Mouse (Mus musculus) MEL (cell line): Measurements from ENCODE around the gene Racgap1. TPM values are rescaled to one million over a fixed set of nuclear protein-coding genes. Genes with fewer than 3 reads are reported as not detected.

ENCODE experiments used
- DNase-seq: peaks from one replicate; pipeline ENCODE4 v3.0.0; 2011; ENCODE audit warnings: low read depth, low spot score
- H3K27ac ChIP-seq: 2 replicates; pipeline ENCODE4 v1.5.1; 2012; ENCODE audit warnings: low read depth, mild to moderate bottlenecking, control low read depth, low read length, moderate library complexity; ENCODE audit not compliant: control insufficient read depth
- H3K27me3 ChIP-seq, 2 experiments: fragments of 150-350 bp in 1 of 2; sonication (generic) in 1 of 2; 2 replicates each; pipeline ENCODE4 v1.6.1; 2012; ENCODE audit warnings: low read length in 2 of 2, mild to moderate bottlenecking in 2 of 2, improper control_type of control experiment in 1 of 2, moderate library complexity in 1 of 2; ENCODE audit not compliant: insufficient read depth in 2 of 2, control insufficient read depth in 1 of 2
- H3K36me3 ChIP-seq, 2 experiments: 2 replicates each; pipeline ENCODE4 v1.6.1; 2012 to 2014; ENCODE audit warnings: low read length in 2 of 2, improper control_type of control experiment in 1 of 2, inconsistent platforms in 1 of 2, mild to moderate bottlenecking in 1 of 2; ENCODE audit not compliant: insufficient read depth in 2 of 2, control insufficient read depth in 1 of 2
- H3K4me1 ChIP-seq, 2 experiments: fragments of 150-350 bp in 1 of 2; sonication (generic) in 1 of 2; 2 replicates each; pipeline ENCODE4 v1.6.1; 2012; ENCODE audit warnings: low read length in 2 of 2, improper control_type of control experiment in 1 of 2, mild to moderate bottlenecking in 1 of 2; ENCODE audit not compliant: insufficient read depth in 2 of 2, control insufficient read depth in 1 of 2
- H3K4me3 ChIP-seq, 2 experiments: fragments of 150-350 bp in 1 of 2; sonication (generic) in 1 of 2; 2 replicates each; pipeline ENCODE4 v1.5.1; 2012; ENCODE audit warnings: low read depth in 2 of 2, low read length in 2 of 2, mild to moderate bottlenecking in 2 of 2, moderate library complexity in 2 of 2, control low read depth in 1 of 2, improper control_type of control experiment in 1 of 2; ENCODE audit not compliant: control insufficient read depth in 1 of 2, insufficient read depth in 1 of 2
- H3K79me2 ChIP-seq: 2 replicates; pipeline ENCODE4 v1.6.1; 2012; ENCODE audit warnings: mild to moderate bottlenecking, low read length, moderate library complexity; ENCODE audit not compliant: control insufficient read depth, poor library complexity, insufficient read depth
- H3K9ac ChIP-seq: 2 replicates; pipeline ENCODE4 v1.6.1; 2012; ENCODE audit warnings: low read depth, mild to moderate bottlenecking, control low read depth, low read length, moderate library complexity; ENCODE audit not compliant: control insufficient read depth, poor library complexity, severe bottlenecking
- H3K9me3 ChIP-seq: fragments of 150-350 bp; sonication (generic); replicated peaks from 2 replicates; pipeline ENCODE4 v1.6.1; 2012; ENCODE audit warnings: mild to moderate bottlenecking, low read length, improper control_type of control experiment, moderate library complexity; ENCODE audit not compliant: insufficient read depth
- CHD2 ChIP-seq: IDR thresholded peaks from 2 replicates; pipeline ENCODE4 v1.6.1; 2011; ENCODE audit warnings: low read length, improper control_type of control experiment
- CTCF ChIP-seq, 3 experiments: IDR thresholded peaks in 2 of 3; conservative IDR thresholded peaks in 1 of 3; 2 replicates each; pipeline ENCODE4 v1.5.1; 2011 to 2012; ENCODE audit warnings: low read length in 3 of 3, low read depth in 2 of 3, mild to moderate bottlenecking in 2 of 3, improper control_type of control experiment in 1 of 3, inconsistent platforms in 1 of 3, mixed read lengths in 1 of 3, moderate library complexity in 1 of 3; ENCODE audit not compliant: control insufficient read depth in 1 of 3, insufficient read depth in 1 of 3, poor library complexity in 1 of 3, severe bottlenecking in 1 of 3
- E2F4 ChIP-seq: IDR thresholded peaks from 2 replicates; pipeline ENCODE4 v1.6.1; 2011; ENCODE audit warnings: low read depth, low read length, improper control_type of control experiment, borderline replicate concordance
- ELF1 ChIP-seq: IDR thresholded peaks from 2 replicates; pipeline ENCODE4 v1.6.1; 2014; ENCODE audit warnings: low read depth, mild to moderate bottlenecking, inconsistent platforms, low read length, improper control_type of control experiment, moderate library complexity
- EP300 ChIP-seq, 2 experiments: IDR thresholded peaks; 2 replicates each; pipeline ENCODE4 v1.6.1; 2011; ENCODE audit warnings: improper control_type of control experiment in 2 of 2, low read length in 2 of 2, low read depth in 1 of 2, mild to moderate bottlenecking in 1 of 2
- GATA1 ChIP-seq: IDR thresholded peaks from 2 replicates; pipeline ENCODE4 v1.6.1; 2011; ENCODE audit warnings: low read depth, low read length, improper control_type of control experiment
- HCFC1 ChIP-seq: IDR thresholded peaks from 2 replicates; pipeline ENCODE4 v1.6.1; 2012; ENCODE audit warnings: low read depth, mild to moderate bottlenecking, inconsistent platforms, low read length, improper control_type of control experiment, moderate library complexity
- KAT2A ChIP-seq: conservative IDR thresholded peaks from 2 replicates; pipeline ENCODE4 v1.6.1; 2012; ENCODE audit warnings: low read depth, low read length, improper control_type of control experiment, inconsistent platforms
- MAFK ChIP-seq: IDR thresholded peaks from 2 replicates; pipeline ENCODE4 v1.6.1; 2011; ENCODE audit warnings: low read depth, mild to moderate bottlenecking, low read length, improper control_type of control experiment, borderline replicate concordance
- MAX ChIP-seq: IDR thresholded peaks from 2 replicates; pipeline ENCODE4 v1.6.1; 2011; ENCODE audit warnings: low read length, improper control_type of control experiment
- MAZ ChIP-seq: IDR thresholded peaks from 2 replicates; pipeline ENCODE4 v1.6.1; 2012; ENCODE audit warnings: low read depth, mild to moderate bottlenecking, inconsistent platforms, low read length, improper control_type of control experiment
- MXI1 ChIP-seq: IDR thresholded peaks from 2 replicates; pipeline ENCODE4 v1.6.1; 2011; ENCODE audit warnings: mild to moderate bottlenecking, low read depth, low read length, improper control_type of control experiment
- MYB ChIP-seq: IDR thresholded peaks from 2 replicates; pipeline ENCODE4 v1.6.1; 2011; ENCODE audit warnings: mild to moderate bottlenecking, low read depth, low read length, improper control_type of control experiment
- MYC ChIP-seq: IDR thresholded peaks from 2 replicates; pipeline ENCODE4 v1.6.1; 2011; ENCODE audit warnings: low read depth, mild to moderate bottlenecking, low read length, improper control_type of control experiment, moderate library complexity
- NRF1 ChIP-seq: IDR thresholded peaks from 2 replicates; pipeline ENCODE4 v1.6.1; 2014; ENCODE audit warnings: low read depth, mild to moderate bottlenecking, inconsistent platforms, low read length, improper control_type of control experiment, moderate library complexity; ENCODE audit not compliant: poor library complexity, insufficient read depth, severe bottlenecking
- POLR2A ChIP-seq, 2 experiments: IDR thresholded peaks; 2 replicates each; pipeline ENCODE4 v1.6.1; 2011 to 2012; ENCODE audit warnings: low read length in 2 of 2, mild to moderate bottlenecking in 2 of 2, control low read depth in 1 of 2, improper control_type of control experiment in 1 of 2, low read depth in 1 of 2, moderate library complexity in 1 of 2; ENCODE audit not compliant: control insufficient read depth in 1 of 2, insufficient read depth in 1 of 2, poor library complexity in 1 of 2
- POLR2AphosphoS2 ChIP-seq: IDR thresholded peaks from 2 replicates; pipeline ENCODE4 v1.6.1; 2011; ENCODE audit warnings: low read length, improper control_type of control experiment
- POLR2AphosphoS5 ChIP-seq: IDR thresholded peaks from 2 replicates; pipeline ENCODE4 v1.6.1; 2012; ENCODE audit warnings: low read depth, borderline replicate concordance, mild to moderate bottlenecking, inconsistent platforms, low read length, moderate library complexity, mixed read lengths
- RCOR1 ChIP-seq: IDR thresholded peaks from 2 replicates; pipeline ENCODE4 v1.6.1; 2012; ENCODE audit warnings: low read depth, mild to moderate bottlenecking, inconsistent platforms, low read length, improper control_type of control experiment
- SIN3A ChIP-seq: IDR thresholded peaks from 2 replicates; pipeline ENCODE4 v1.6.1; 2012; ENCODE audit warnings: low read length, improper control_type of control experiment, inconsistent platforms
- TBP ChIP-seq: IDR thresholded peaks from 2 replicates; pipeline ENCODE4 v1.8.0; 2011; ENCODE audit warnings: low read depth, low read length, improper control_type of control experiment
- TCF12 ChIP-seq: IDR thresholded peaks from 2 replicates; pipeline ENCODE4 v1.6.1; 2014; ENCODE audit warnings: low read depth, mild to moderate bottlenecking, inconsistent platforms, low read length, improper control_type of control experiment, moderate library complexity
- ZC3H11A ChIP-seq: IDR thresholded peaks from 2 replicates; pipeline ENCODE4 v1.6.1; 2012; ENCODE audit warnings: low read depth, mild to moderate bottlenecking, inconsistent platforms, low read length, improper control_type of control experiment
- polyA plus RNA-seq, 2 experiments: library from polyadenylated mRNA; stranded (reverse) in 1 of 2; unstranded in 1 of 2; fragments of >175 nt in 1 of 2; fragments of >200 nt in 1 of 2; gene quantifications; 2 replicates each; pipeline versions ENCODE4 v1.2.1 to v1.2.4; 2012; ENCODE audit warnings: low replicate concordance in 2 of 2, low read depth in 1 of 2; ENCODE audit not compliant: insufficient read length in 2 of 2, insufficient read depth in 1 of 2, missing spikeins in 1 of 2
- total RNA-seq: library from RNA; depleted of rRNA; stranded (reverse); fragments of 300-350 nt; gene quantifications from 2 replicates; pipeline ENCODE4 v1.2.3, GENCODE M21; 2012

The Racgap1 gene
- total and polyA plus RNA-seq, 3 experiments = 126 to 367 (median 149) TPM

DNA sequence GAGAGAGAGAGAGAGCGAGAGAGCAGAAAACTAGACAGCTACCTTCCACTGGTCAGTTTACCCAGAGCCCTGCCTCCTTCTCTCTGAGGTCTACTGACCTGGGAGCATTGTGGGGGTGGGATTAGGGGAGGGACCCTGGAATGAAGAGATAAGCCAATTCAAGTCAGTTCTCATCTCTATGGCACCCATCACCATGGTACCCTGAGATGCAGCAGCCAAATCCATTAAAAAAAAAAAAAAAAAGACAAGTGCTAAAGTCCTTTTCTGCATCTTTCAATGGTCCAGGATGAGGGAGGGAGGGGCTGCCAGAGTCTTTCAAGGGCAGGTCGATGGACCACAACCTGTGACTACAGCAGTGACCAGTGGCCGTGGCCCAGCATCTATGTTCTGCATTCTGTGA is 45.9 kb downstream of the Racgap1 start:
- peaks cover 0 to 22% of the 10 kb centered on the region in 2 experiments; a peak in 3 of 4 replicates for H3K4me1 ChIP-seq
- peaks cover 6 to 22% of the 10 kb centered on the region in 2 experiments for H3K27me3 ChIP-seq
- no peak overlapping the region for H3K4me3 ChIP-seq
- H3K79me2 ChIP-seq = no peaks in the 10 kb centered on the region
- no peak for DNase-seq
- H3K9ac ChIP-seq = no peak overlapping the region
- no peak for TF ChIP-seq POLR2AphosphoS2
- no peak for TF ChIP-seq RCOR1
- TF ChIP-seq HCFC1 = no peak
- TF ChIP-seq TCF12 = no peak
- TF ChIP-seq ELF1 = no peak
- no peak for TF ChIP-seq MYB
- TF ChIP-seq, all 39 proteins: peak for 0
- no peak overlapping the region for H3K27ac ChIP-seq
- peaks cover 0 to 11% of the 10 kb centered on the region in 2 experiments; a peak in 2 of 4 replicates for H3K36me3 ChIP-seq
- H3K9me3 ChIP-seq = no peaks in the 10 kb centered on the region

DNA sequence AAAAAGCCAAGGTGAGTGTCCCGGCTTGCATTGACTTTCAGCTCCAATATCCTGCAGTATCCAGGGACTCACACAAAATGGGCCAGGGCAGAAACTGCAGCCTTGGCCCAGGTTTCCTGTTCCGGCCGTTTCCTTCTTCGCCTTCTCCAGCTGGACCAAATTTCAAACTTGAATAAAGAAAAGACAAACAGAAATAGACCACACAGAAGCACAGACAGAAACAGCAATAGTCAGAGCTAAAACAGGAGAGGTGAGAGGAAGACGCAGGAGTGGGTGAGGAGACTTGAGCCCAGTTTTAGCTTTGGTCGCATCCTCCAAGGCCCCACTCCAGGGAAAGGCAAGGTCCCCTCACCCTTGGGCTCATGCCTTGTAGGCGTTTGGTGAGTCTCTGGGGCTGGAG is 48.2 kb downstream of the Racgap1 start:
- Histone ChIP-seq H3K27ac (no peak overlapping the region), H3K36me3 (peaks cover 0 to 11% of the 10 kb centered on the region in 2 experiments; a peak in 2 of 4 replicates), H3K79me2 (no peaks in the 10 kb centered on the region), H3K9me3 (no peaks in the 10 kb centered on the region), H3K4me1 (peaks cover 0 to 22% of the 10 kb centered on the region in 2 experiments; a peak in 3 of 4 replicates), H3K27me3 (peaks cover 11 to 26% of the 10 kb centered on the region in 2 experiments), H3K9ac (no peak overlapping the region), H3K4me3 (no peak overlapping the region)
- TF ChIP-seq GATA1 = no peak
- TF ChIP-seq ZC3H11A = no peak
- TF ChIP-seq E2F4 = no peak
- TF ChIP-seq NRF1 = no peak
- no peak for TF ChIP-seq SIN3A
- no peak for TF ChIP-seq ELF1
- no peak for TF ChIP-seq MAZ
- DNase-seq = no peak

DNA sequence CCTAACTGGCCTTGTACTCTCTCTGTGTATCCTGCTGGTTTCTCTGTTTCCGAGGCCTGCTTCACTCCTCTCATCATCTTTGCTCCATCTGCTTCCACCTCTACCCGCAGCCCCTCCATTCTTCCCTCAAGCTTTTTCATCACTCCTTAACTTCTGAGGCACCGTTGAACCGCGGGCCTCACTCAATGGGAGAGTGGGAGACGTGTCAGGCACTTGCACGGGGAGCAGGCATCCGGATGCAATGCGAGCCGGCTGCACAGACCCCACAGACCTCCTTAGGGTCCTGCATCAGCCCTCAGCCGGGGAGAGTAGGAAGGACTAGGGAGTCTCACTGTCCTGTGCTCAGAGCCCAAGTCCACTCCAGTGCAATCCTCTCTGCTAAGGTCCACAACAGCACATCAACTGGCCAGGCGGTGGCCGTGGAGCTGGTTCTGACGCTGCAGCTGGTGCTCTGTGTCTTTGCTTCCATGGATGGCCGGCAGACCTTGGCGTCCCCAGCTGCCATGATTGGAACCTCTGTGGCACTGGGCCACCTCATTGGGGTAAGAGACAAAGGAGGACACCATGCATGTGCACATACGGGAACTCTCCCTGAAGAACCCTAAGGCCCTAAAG is 49.1 kb downstream of the Racgap1 start:
- H3K4me3 ChIP-seq = no peak overlapping the region
- H3K4me1 ChIP-seq = peaks cover 0 to 15% of the 10 kb centered on the region in 2 experiments; a peak in 3 of 4 replicates
- TF ChIP-seq MYC = no peak
- no peak for TF ChIP-seq MAX
- TF ChIP-seq MXI1 = no peak
- TF ChIP-seq MAFK = no peak
- TF ChIP-seq POLR2A (IDR thresholded peaks at IDR 0.05; ENCODE audit: control insufficient read depth in 1 of 2, insufficient read depth in 1 of 2, low read depth in 1 of 2, low read length in 2 of 2, poor library complexity in 1 of 2) = no peak
- TF ChIP-seq CTCF (IDR thresholded peaks at IDR 0.05 in 2 of 3, conservative IDR thresholded peaks at IDR 0.05 in 1 of 3; ENCODE audit: control insufficient read depth in 1 of 3, insufficient read depth in 1 of 3, low read depth in 2 of 3, low read length in 3 of 3, poor library complexity in 1 of 3, severe bottlenecking in 1 of 3) = no peak
- no peak for TF ChIP-seq EP300 (IDR thresholded peaks at IDR 0.05; ENCODE audit: low read depth in 1 of 2, low read length in 2 of 2)
- no peak for TF ChIP-seq CHD2
- no peak for TF ChIP-seq POLR2AphosphoS2
- no peak for TF ChIP-seq KAT2A
- no peak for TF ChIP-seq POLR2AphosphoS5
- no peak for TF ChIP-seq TBP
- TF ChIP-seq, all 39 proteins: peak for 0
- Histone ChIP-seq H3K9me3 (no peaks in the 10 kb centered on the region), H3K27me3 (peaks cover 11 to 26% of the 10 kb centered on the region in 2 experiments), H3K9ac (no peak overlapping the region), H3K36me3 (peaks cover 0 to 6% of the 10 kb centered on the region in 2 experiments; a peak in 2 of 4 replicates), H3K27ac (no peak overlapping the region), H3K79me2 (no peaks in the 10 kb centered on the region)
- no peak for DNase-seq
